Mouse (Mus musculus): Measurements from ENCODE around the gene Kdm6b. TPM values are rescaled to one million over a fixed set of nuclear protein-coding genes. Genes with fewer than 3 reads are reported as not detected.

The Kdm6b gene
- 19.0 and 19.9 TPM in 2 replicates for polyA plus RNA-seq (2015; fragmentation: Nextera tagmentation; extraction: Ambion mirVana)

GRCm38 (mm10) chr11:69413221-69414181 lies at the start of gene Kdm6b:
Kdm6b (minus strand) TSS chr11:69413675.

GRCm38 (mm10) chr11:69398059-69398458 lies 15.4 kb downstream of the Kdm6b start, which contains the start of gene Tmem88:
Tmem88 (minus strand) TSS chr11:69398234.

GRCm38 (mm10) chr11:69395235-69395633 lies 18.2 kb downstream of the Kdm6b start, which contains the start of the genes Naa38 and Cyb5d1:
Naa38 (plus strand) TSS chr11:69395487.
Cyb5d1 (minus strand) TSS chr11:69395631.

GRCm38 (mm10) chr11:69369215-69369989 lies 44.1 kb downstream of the Kdm6b start, which contains the start of gene Chd3:
Chd3 (minus strand) TSS chr11:69369406.

Other genes with a start within 250 kb of the Kdm6b start
- 0.09 and 0.13 TPM in 2 replicates for gene Alox8, start 215.8 kb downstream of the Kdm6b start, polyA plus RNA-seq (2015; fragmentation: Nextera tagmentation; extraction: Ambion mirVana)
- gene Gucy2e, start 176.6 kb downstream of the Kdm6b start, polyA plus RNA-seq (2015; fragmentation: Nextera tagmentation; extraction: Ambion mirVana) = 0.05 and 0.10 TPM in 2 replicates
- gene Cntrob, start 89.9 kb downstream of the Kdm6b start, polyA plus RNA-seq (2015; fragmentation: Nextera tagmentation; extraction: Ambion mirVana) = 5.5 and 7.0 TPM in 2 replicates
- gene Trappc1, start 89.7 kb downstream of the Kdm6b start, polyA plus RNA-seq (2015; fragmentation: Nextera tagmentation; extraction: Ambion mirVana) = 88.7 and 98.0 TPM in 2 replicates
- 0.18 and 0.35 TPM in 2 replicates for gene Kcnab3, start 87.4 kb downstream of the Kdm6b start, polyA plus RNA-seq (2015; fragmentation: Nextera tagmentation; extraction: Ambion mirVana)
- 2.1 and 6.3 TPM in 2 replicates for gene Rnf227, start 73.2 kb downstream of the Kdm6b start, polyA plus RNA-seq (2015; fragmentation: Nextera tagmentation; extraction: Ambion mirVana)
- gene Chd3, start 44.3 kb downstream of the Kdm6b start, polyA plus RNA-seq (2015; fragmentation: Nextera tagmentation; extraction: Ambion mirVana) = 11.1 and 13.0 TPM in 2 replicates
- gene Naa38, start 18.2 kb downstream of the Kdm6b start, polyA plus RNA-seq (2015; fragmentation: Nextera tagmentation; extraction: Ambion mirVana) = 111 and 120 TPM in 2 replicates
- 12.4 and 14.5 TPM in 2 replicates for gene Cyb5d1, start 18.0 kb downstream of the Kdm6b start, polyA plus RNA-seq (2015; fragmentation: Nextera tagmentation; extraction: Ambion mirVana)
- gene Tmem88, start 15.4 kb downstream of the Kdm6b start, polyA plus RNA-seq (2015; fragmentation: Nextera tagmentation; extraction: Ambion mirVana) = 29.1 and 32.8 TPM in 2 replicates
- 0.36 and 0.65 TPM in 2 replicates for gene Dnah2, start 135.4 kb upstream of the Kdm6b start, polyA plus RNA-seq (2015; fragmentation: Nextera tagmentation; extraction: Ambion mirVana)
- gene Efnb3, start 146.5 kb upstream of the Kdm6b start, polyA plus RNA-seq (2015; fragmentation: Nextera tagmentation; extraction: Ambion mirVana) = 0.50 and 0.89 TPM in 2 replicates
- gene Wrap53, start 166.6 kb upstream of the Kdm6b start, polyA plus RNA-seq (2015; fragmentation: Nextera tagmentation; extraction: Ambion mirVana) = 5.3 and 7.8 TPM in 2 replicates
- 34.5 and 37.5 TPM in 2 replicates for gene Trp53, start 166.7 kb upstream of the Kdm6b start, polyA plus RNA-seq (2015; fragmentation: Nextera tagmentation; extraction: Ambion mirVana)
- gene Atp1b2, start 192.3 kb upstream of the Kdm6b start, polyA plus RNA-seq (2015; fragmentation: Nextera tagmentation; extraction: Ambion mirVana) = 74.2 and 78.6 TPM in 2 replicates
- gene Shbg, start 204.2 kb upstream of the Kdm6b start, polyA plus RNA-seq (2015; fragmentation: Nextera tagmentation; extraction: Ambion mirVana) = 0.45 and 0.63 TPM in 2 replicates
- gene Sat2, start 208.3 kb upstream of the Kdm6b start, polyA plus RNA-seq (2015; fragmentation: Nextera tagmentation; extraction: Ambion mirVana) = 12.4 and 15.9 TPM in 2 replicates
- 19.9 and 21.3 TPM in 2 replicates for gene Fxr2, start 219.3 kb upstream of the Kdm6b start, polyA plus RNA-seq (2015; fragmentation: Nextera tagmentation; extraction: Ambion mirVana)
- 0.16 TPM in 1 of 2 replicates, not detected in the other for gene Sox15, start 241.6 kb upstream of the Kdm6b start, polyA plus RNA-seq (2015; fragmentation: Nextera tagmentation; extraction: Ambion mirVana)
- gene Mpdu1, start 249.0 kb upstream of the Kdm6b start, polyA plus RNA-seq (2015; fragmentation: Nextera tagmentation; extraction: Ambion mirVana) = 29.7 and 47.4 TPM in 2 replicates